Comparison of ENCODE assay signal across 10 mouse cellular contexts in the genomic region with DNA sequence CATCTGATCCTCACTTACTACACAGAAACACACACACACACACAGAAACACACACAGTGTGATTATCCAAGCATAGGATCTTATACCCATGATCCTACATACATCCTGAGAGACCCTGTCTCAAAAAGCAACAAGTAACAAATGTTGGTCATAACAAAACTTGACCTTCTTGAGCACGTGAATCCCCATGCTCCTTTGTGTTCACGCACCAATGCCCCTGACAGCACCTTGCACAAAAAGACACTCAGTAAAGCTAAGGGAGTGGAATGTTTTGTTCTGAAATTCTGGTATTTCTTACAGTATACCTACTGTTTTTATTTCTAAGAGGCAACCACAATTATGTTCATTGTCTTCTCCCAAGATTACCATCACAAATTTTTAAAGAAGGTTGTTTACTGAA. TPM values are rescaled to one million over a fixed set of nuclear protein-coding genes. Genes with fewer than 3 reads are reported as not detected.
A peak's percentile ranks its signal among the peaks of the same experiment; 100 is the strongest.
DNase-seq lines count a peak whose midpoint lies in the region; ATAC-seq and TF ChIP-seq lines count a peak whose summit lies in the region.
"Had no signal": no experiment of that assay in that cellular context is flagged by ENCODE, and none has a peak within 500 bp of the region (broad histone marks: within the 10 kb centered on the region; RNA-seq: fewer than 3 reads in every experiment).

No protein-coding gene starts in this region.

- no peaks in the 10 kb centered on the region for H3K9me3 ChIP-seq in liver, embryonic 11.5 days (ENCODE audit: control insufficient read depth, low read length)
- no peaks in the 10 kb centered on the region for H3K9me3 ChIP-seq in embryonic facial prominence, embryonic 15.5 days (replicated peaks)
- H3K9me3 ChIP-seq in midbrain, postnatal 0 days (ENCODE audit: low read length), result no peaks in the 10 kb centered on the region

- peak overlapping the region; percentile 79 for H3K4me2 ChIP-seq in liver, embryonic 11.5 days
- H3K4me2 ChIP-seq in embryonic facial prominence, embryonic 15.5 days (replicated peaks), result peak overlapping the region; percentile 66
- H3K4me2 ChIP-seq in midbrain, postnatal 0 days (ENCODE audit: low read depth, low read length, poor library complexity, severe bottlenecking), result peak overlapping the region; percentile 68; the same call in 1 of the 2 replicates

- 0 out of 2 replicates have a peak, but pooled peaks cover 3% of the 10 kb centered on the region for H3K27me3 ChIP-seq in liver, embryonic 11.5 days (replicated peaks; ENCODE audit: control insufficient read depth, insufficient read depth, low read length)
- no peaks in the 10 kb centered on the region for H3K27me3 ChIP-seq in embryonic facial prominence, embryonic 15.5 days
- H3K27me3 ChIP-seq in midbrain, postnatal 0 days (ENCODE audit: insufficient read depth, low read length), result no peaks in the 10 kb centered on the region

- peaks cover 12% of the 10 kb centered on the region for H3K4me1 ChIP-seq in liver, embryonic 11.5 days (replicated peaks; ENCODE audit: control insufficient read depth, insufficient read depth, low read length)
- H3K4me1 ChIP-seq in embryonic facial prominence, embryonic 15.5 days, result peaks cover 13% of the 10 kb centered on the region
- peaks cover 5% of the 10 kb centered on the region; the same call in 1 of the 2 replicates for H3K4me1 ChIP-seq in midbrain, postnatal 0 days (ENCODE audit: insufficient read depth, low read length)

- H3K9ac ChIP-seq in liver, embryonic 11.5 days (ENCODE audit: low read depth, low read length), result peak overlapping the region; percentile 88
- no peak overlapping the region for H3K9ac ChIP-seq in embryonic facial prominence, embryonic 15.5 days
- 0 out of 2 replicates have a peak overlapping the region, but pooled peaks have one; percentile 67 for H3K9ac ChIP-seq in midbrain, postnatal 0 days (replicated peaks; ENCODE audit: low read length, poor library complexity, severe bottlenecking)

- H3K36me3 ChIP-seq in liver, embryonic 11.5 days (ENCODE audit: control insufficient read depth, insufficient read depth, low read length), result peaks cover 20% of the 10 kb centered on the region; the same call in 1 of the 2 replicates
- peaks cover 24% of the 10 kb centered on the region for H3K36me3 ChIP-seq in embryonic facial prominence, embryonic 15.5 days
- peaks cover 18% of the 10 kb centered on the region for H3K36me3 ChIP-seq in midbrain, postnatal 0 days (ENCODE audit: insufficient read depth, low read length)

- no peak for ATAC-seq in liver, embryonic 11.5 days (replicated peaks; ENCODE audit: low FRiP score)
- no peak for ATAC-seq in embryonic facial prominence, embryonic 15.5 days (ENCODE audit: insufficient number of reproducible peaks, low FRiP score, low TSS enrichment, low read depth)
- ATAC-seq in midbrain, postnatal 0 days (ENCODE audit: low FRiP score), result no peak

- H3K4me3 ChIP-seq in liver, embryonic 11.5 days (ENCODE audit: low read depth, low read length), result peak overlapping the region; percentile 87
- H3K4me3 ChIP-seq in embryonic facial prominence, embryonic 15.5 days (replicated peaks), result peak overlapping the region; percentile 84
- H3K4me3 ChIP-seq in midbrain, postnatal 0 days (ENCODE audit: low read depth, low read length), result peak overlapping the region; percentile 69; the same call in 1 of the 2 replicates

- TF ChIP-seq CTCF in midbrain, postnatal 0 days (IDR thresholded peaks at IDR 0.05), result no peak

- H3K27ac ChIP-seq in liver, embryonic 11.5 days (ENCODE audit: low read depth, low read length), result no peak overlapping the region
- H3K27ac ChIP-seq in embryonic facial prominence, embryonic 15.5 days (replicated peaks), result no peak overlapping the region
- H3K27ac ChIP-seq in midbrain, postnatal 0 days (ENCODE audit: low read depth, low read length), result no peak overlapping the region

- no peak for DNase-seq in liver, embryonic 11.5 days (ENCODE audit: low spot score)
- DNase-seq in liver, result no peak
- DNase-seq in induced T-regulatory cell, adult 2 months (ENCODE audit: low read depth), result peak; percentile 14
- no peak for DNase-seq in midbrain, postnatal 0 days (ENCODE audit: low spot score)
- DNase-seq in cerebellum, postnatal 36 days, result no peak
- DNase-seq in right cerebral cortex, postnatal 10 days (ENCODE audit: low spot score in 2 of 2), result no peak
- no peak for DNase-seq in left cerebral cortex, adult 9 months (ENCODE audit: low spot score in 2 of 2)
- DNase-seq: cerebellum, postnatal 10 days had no signal

- 80% methylated on average over 2 of the region's 2 CpGs for WGBS in liver, embryonic 11.5 days
- 84% methylated on average over 2 of the region's 2 CpGs for WGBS in embryonic facial prominence, embryonic 15.5 days
- WGBS in midbrain, postnatal 0 days, result 64% methylated on average over 2 of the region's 2 CpGs

RNA-seq across cellular contexts. Expression of gene Eftud2, which starts 1.2 kb away (rescaled TPM):
- polyA plus RNA-seq in liver, embryonic 11.5 days (2014; fragmentation: Nextera tagmentation; extraction: Ambion mirVana), result 259 and 279 TPM in 2 replicates
- 154 and 167 TPM in 2 replicates for polyA plus RNA-seq in embryonic facial prominence, embryonic 15.5 days (2015; fragmentation: Nextera tagmentation; extraction: Ambion mirVana)
- total RNA-seq in midbrain, postnatal 0 days (2014; rRNA removed), result 63.0 and 69.8 TPM in 2 replicates
- polyA plus RNA-seq in midbrain, postnatal 0 days (2015; fragmentation: Nextera tagmentation; extraction: Ambion mirVana), result 104 and 105 TPM in 2 replicates

RNA-seq across cellular contexts. Expression of gene Ccdc103, which starts 1.4 kb away (rescaled TPM):
- 0.78 and 1.1 TPM in 2 replicates for polyA plus RNA-seq in liver, embryonic 11.5 days (2014; fragmentation: Nextera tagmentation; extraction: Ambion mirVana)
- polyA plus RNA-seq in embryonic facial prominence, embryonic 15.5 days (2015; fragmentation: Nextera tagmentation; extraction: Ambion mirVana), result 2.0 and 5.5 TPM in 2 replicates
- 0.33 and 1.6 TPM in 2 replicates for total RNA-seq in midbrain, postnatal 0 days (2014; rRNA removed)
- polyA plus RNA-seq in midbrain, postnatal 0 days (2015; fragmentation: Nextera tagmentation; extraction: Ambion mirVana), result 1.7 and 1.8 TPM in 2 replicates

RNA-seq across cellular contexts. Expression of gene Fam187a, which starts 5.4 kb away (rescaled TPM):
- polyA plus RNA-seq in liver, embryonic 11.5 days (2014; fragmentation: Nextera tagmentation; extraction: Ambion mirVana), result not detected in 2 replicates
- polyA plus RNA-seq in embryonic facial prominence, embryonic 15.5 days (2015; fragmentation: Nextera tagmentation; extraction: Ambion mirVana), result not detected in 2 replicates
- total RNA-seq in midbrain, postnatal 0 days (2014; rRNA removed), result not detected in 2 replicates
- polyA plus RNA-seq in midbrain, postnatal 0 days (2015; fragmentation: Nextera tagmentation; extraction: Ambion mirVana), result 0.12 TPM in 1 of 2 replicates, not detected in the other
- total RNA-seq: heart, adult 8-10 months had no signal

RNA-seq across cellular contexts. Expression of gene Gfap, which starts 21.2 kb away (rescaled TPM):
- polyA plus RNA-seq in liver, embryonic 11.5 days (2014; fragmentation: Nextera tagmentation; extraction: Ambion mirVana), result 2.4 and 2.8 TPM in 2 replicates
- 0.39 and 0.51 TPM in 2 replicates for polyA plus RNA-seq in embryonic facial prominence, embryonic 15.5 days (2015; fragmentation: Nextera tagmentation; extraction: Ambion mirVana)
- 19.5 and 36.4 TPM in 2 replicates for total RNA-seq in midbrain, postnatal 0 days (2014; rRNA removed)
- polyA plus RNA-seq in midbrain, postnatal 0 days (2015; fragmentation: Nextera tagmentation; extraction: Ambion mirVana), result 20.6 and 24.3 TPM in 2 replicates

RNA-seq across cellular contexts. Expression of gene Higd1b, which starts 43.9 kb away (rescaled TPM):
- not detected in 2 replicates for polyA plus RNA-seq in liver, embryonic 11.5 days (2014; fragmentation: Nextera tagmentation; extraction: Ambion mirVana)
- 1.1 and 2.1 TPM in 2 replicates for polyA plus RNA-seq in embryonic facial prominence, embryonic 15.5 days (2015; fragmentation: Nextera tagmentation; extraction: Ambion mirVana)
- 12.3 and 12.8 TPM in 2 replicates for total RNA-seq in midbrain, postnatal 0 days (2014; rRNA removed)
- polyA plus RNA-seq in midbrain, postnatal 0 days (2015; fragmentation: Nextera tagmentation; extraction: Ambion mirVana), result 13.1 and 15.3 TPM in 2 replicates
